Mouse (Mus musculus): ENCODE measurements at regions not wholly inside any gene's neighbourhood (a gene's known extent, or its start where the extent isn't known, plus 50 kb on each side); places are given as distances from the start of the nearest gene placed in this dataset.

GRCm38 (mm10) chr1:137330634-137331033, 370.4 kb upstream of the Nr5a2 start:
- DNase-seq (ENCODE audit: low read depth), result no peak

DNA sequence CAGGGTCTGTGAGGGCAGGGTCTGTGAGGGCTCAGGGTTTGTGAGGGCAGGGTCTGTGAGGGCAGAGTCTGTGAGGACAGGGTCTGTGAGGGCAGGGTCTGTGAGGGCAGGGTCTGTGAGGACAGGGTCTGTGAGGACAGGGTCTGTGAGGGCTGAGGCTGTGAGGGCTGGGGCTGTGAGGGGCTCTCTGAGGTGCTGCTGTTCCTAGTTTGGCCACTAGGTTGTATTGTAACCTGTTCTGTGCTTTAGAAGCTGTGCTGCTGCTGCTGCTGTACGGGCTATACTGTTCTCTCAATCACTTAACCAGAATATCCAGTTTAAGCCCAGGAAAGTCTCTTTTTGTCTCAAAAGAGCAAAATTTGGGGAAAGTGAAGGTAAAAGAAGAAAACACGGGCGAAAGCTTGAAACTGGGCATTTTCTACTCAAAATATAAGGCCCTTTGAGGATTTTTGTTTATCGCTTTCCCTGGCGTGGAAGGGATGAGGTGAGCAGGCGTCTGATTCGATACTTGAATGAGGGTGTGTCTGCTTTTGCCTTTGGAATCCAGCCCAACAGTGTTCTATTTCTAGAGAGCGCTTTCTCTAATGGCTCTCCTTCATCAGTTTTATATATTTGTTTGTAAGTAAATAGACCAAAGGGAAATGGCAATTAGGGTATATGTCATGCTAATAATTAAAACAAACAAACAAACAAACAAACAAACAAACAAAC, 363.8 kb upstream of the Nr5a2 start:
- DNase-seq (ENCODE audit: low read depth), result no peak

GRCm38 (mm10) chr1:137323035-137323680, 362.9 kb upstream of the Nr5a2 start:
- no peak for DNase-seq (ENCODE audit: low read depth)

DNA sequence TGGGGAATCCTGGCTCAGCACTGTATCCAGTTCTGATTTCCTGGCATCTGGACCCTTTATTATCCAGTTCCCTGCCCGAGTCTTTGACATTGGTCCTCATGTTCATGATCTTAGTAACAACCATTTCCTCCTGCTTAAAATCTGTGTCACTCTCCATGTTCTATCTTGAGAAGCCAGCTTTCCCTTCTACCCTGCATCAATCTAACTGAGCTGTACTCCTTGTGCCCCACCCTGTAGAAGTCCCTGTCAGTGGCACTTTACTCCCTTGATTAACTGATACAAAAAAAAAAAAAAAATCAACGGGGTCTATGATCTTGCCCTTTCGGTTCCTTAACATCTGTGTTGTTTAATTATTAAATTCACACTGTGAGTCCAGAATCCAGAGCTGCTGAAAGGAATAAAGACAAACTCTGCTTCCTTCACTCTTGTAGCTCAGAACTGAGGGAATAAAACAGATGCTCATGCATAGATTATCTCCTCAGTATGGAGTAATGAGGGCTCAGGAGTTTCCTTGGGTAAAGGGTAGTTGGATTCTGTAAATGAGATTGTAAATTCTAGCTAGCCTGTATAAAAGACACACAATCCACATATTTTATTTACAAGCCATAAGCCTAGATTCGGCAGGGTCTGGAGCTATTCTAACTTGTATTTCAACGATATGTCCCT, 342.6 kb upstream of the Nr5a2 start:
- no peak for DNase-seq (ENCODE audit: low read depth)

DNA sequence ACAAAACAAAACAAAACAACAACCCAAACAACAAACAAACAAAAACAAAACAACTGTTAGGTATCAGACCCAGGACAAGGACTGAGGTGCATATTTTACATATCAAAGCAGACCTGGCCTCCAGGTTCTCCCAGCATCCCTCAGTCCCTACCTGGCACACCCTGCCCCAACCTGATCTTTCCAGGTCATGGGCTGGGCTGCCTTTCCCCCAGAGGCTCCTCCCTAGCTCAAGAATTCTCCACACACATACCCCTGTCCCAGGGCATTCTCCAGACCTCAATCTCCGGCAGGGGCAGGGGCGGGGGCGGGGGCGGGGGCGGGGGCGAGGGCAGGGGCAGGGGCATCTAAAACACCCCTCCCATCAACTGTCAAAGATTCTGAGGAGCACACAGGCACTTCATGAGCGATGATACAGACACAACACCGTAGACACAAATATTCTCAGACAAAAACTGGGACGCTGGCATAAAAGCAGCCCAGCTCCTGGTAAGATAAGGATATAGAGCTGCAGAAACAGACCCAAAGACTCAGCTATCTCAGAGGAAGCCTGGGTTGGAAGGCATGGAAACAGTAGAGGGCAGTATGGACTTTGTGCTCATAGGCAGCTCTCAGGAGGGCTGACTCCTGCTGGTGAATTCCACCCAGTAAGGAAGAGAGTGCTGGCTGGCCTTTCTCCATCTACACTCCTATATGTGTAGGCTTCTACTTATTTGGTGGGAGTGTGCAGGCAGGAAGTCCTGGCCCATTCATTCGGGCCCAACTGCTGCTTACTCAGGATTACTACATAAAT, 337.7 kb upstream of the Nr5a2 start:
- no peak for DNase-seq (ENCODE audit: low read depth)

GRCm38 (mm10) chr1:137289456-137289855, 329.2 kb upstream of the Nr5a2 start:
- DNase-seq (ENCODE audit: low read depth), result no peak

DNA sequence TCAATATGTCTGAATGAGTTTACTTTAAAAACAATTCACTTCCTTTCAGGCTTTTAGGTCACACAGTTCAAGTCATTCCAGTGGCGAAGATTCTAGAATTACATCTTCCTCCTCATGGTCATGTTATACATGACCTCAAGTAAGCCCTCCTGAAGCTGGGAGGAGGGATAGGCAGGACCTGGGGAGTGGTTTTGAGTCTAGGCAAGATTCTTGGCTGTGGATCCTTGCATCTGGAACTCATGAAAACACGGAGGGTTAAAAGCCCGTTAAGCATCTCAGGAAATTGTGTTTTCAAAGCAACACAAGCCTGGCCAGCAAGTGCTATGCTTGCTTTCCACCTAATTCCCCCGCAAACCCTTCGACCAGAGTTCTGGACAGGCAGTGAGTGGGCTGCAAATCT, 323.0 kb upstream of the Nr5a2 start:
- no peak for DNase-seq (ENCODE audit: low read depth)

GRCm38 (mm10) chr1:137282457-137282856, 322.2 kb upstream of the Nr5a2 start:
- DNase-seq (ENCODE audit: low read depth), result no peak

GRCm38 (mm10) chr1:137280391-137281386, 320.4 kb upstream of the Nr5a2 start:
- no peak for DNase-seq (ENCODE audit: low read depth)

- no peak for DNase-seq (ENCODE audit: low read depth)
Measured at GRCm38 (mm10) chr1:137279981-137280380, 319.7 kb upstream of the Nr5a2 start.

DNA sequence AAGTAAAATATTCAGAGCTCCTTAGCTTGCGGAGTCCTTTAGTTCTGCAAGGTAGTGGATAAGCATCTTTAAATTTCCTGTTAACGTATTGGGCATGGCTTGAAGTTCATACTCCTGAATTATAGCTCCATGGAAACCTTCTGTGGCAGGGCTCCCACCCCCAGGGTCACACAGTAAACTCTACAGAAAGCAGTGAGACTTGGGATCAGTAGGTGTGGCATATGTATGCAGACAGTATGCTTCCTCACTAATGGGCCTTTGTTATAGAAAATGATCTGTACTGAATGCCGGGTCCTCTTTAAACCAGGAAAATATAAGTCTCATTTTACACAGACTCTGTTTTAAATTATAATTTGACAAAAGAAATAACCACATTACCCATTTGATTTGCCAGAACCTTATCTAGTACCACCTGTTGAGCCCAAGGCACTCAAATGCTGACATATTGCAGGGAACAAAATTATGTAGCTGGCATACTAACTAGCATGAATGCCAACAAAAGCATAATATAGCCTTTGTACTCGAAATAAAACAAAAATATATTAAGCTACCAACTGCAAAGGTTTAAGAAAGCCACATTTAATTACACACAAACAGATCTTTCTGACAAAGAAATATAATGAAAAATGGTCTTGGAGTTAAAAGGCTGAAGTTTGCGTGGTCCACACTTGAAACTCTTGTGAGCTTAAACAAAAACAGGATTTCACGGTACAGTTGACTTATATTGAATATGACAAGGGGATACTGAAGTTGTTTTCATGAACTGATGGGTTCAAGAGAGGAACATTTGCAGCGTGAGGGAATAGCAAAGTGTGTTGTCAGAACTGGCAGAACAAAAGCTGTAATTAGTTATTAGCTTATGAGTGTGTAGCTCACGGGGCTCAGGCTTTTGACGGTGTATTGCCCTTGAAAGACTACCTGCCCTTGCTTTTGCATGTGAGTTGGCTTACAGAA, 310.7 kb upstream of the Nr5a2 start:
- DNase-seq (ENCODE audit: low read depth), result no peak

DNA sequence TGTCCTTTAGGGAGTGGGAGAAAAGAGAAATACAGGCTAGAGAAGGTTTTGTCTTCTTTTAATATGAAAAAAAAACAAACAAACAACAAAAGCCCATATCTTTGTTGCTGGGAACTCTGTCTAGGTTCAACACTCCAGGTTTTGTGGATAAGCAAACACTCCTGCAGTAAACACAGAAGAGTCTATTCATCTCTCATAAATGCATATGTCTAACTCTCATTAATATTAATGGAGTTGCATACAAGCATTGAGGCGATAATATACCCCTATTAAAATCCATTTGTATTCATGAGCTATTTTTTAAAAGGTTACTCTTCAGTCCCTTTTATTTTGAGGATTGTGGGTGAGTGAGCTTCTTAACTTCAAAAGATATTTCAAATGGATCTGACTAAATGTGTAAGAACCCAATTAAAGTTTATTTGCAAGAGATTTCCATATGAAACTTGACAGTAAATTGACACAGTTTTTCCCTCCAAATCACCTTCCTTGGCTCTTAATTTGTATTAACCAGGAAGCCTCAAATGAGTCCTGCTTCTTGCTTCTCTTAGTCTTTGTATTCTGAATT, 302.6 kb upstream of the Nr5a2 start:
- no peak for DNase-seq (ENCODE audit: low read depth)

DNA sequence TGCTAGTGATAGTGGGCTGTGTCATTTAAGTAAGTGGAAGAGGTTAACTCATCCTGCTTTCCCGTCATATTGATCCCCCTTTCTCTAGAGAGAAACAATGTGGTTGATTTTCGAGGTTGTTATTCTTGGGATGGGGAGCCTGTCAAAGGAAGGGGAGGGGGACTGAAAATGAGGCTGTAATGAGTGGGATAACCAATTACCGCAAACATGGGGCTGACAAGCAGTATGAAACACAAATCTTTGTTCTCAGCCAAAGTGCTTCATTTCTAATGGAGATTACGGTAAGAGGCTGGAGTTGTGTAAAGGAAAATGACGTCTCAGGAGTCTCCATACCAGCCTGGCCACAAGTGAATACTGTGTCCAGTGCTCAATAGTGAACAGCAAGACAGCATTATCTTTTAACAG, 301.9 kb upstream of the Nr5a2 start:
- DNase-seq (ENCODE audit: low read depth), result no peak

DNA sequence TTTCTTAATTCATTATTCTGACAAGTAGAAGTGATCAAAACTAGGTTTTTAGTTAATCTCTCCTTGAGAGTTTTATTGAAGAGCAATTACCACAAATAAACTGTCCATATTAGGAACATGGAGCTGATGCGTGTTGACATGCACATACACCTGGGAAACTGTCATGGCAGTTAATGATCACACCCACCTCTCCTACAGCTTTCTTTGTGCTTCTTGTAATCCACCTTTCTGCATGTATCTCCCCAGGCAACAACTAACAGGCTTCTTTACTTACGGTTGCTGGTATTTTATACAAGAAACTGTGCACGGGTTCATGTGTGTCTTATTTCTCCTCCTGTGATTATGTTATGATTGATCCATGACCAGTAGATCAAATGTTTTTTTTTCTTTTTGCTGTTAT, 296.0 kb upstream of the Nr5a2 start:
- DNase-seq (ENCODE audit: low read depth), result no peak

- DNase-seq (ENCODE audit: low read depth), result no peak
Measured at GRCm38 (mm10) chr1:137255041-137255440, 294.8 kb upstream of the Nr5a2 start.

DNA sequence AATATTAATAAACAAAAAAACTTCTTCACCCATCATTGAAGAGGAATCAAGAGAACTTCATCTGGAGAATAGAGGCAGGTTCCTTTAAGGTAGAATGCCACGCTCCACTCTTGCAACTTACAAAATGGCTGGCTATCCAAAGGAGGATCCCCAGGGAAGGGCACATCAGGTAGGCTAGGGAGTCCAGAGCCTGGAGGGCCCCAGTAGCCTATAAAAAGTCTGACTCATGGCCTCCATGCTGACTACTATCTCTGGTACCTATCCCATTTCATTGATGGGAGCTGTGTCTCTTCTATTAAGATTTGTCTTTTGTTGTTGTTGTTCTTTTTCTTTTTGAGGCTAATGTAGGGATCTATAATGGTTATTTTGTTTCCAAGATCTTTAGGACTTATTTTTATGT, 294.4 kb upstream of the Nr5a2 start:
- DNase-seq (ENCODE audit: low read depth), result no peak

GRCm38 (mm10) chr1:137227098-137227485, 266.8 kb upstream of the Nr5a2 start:
- DNase-seq (ENCODE audit: low read depth), result no peak

DNA sequence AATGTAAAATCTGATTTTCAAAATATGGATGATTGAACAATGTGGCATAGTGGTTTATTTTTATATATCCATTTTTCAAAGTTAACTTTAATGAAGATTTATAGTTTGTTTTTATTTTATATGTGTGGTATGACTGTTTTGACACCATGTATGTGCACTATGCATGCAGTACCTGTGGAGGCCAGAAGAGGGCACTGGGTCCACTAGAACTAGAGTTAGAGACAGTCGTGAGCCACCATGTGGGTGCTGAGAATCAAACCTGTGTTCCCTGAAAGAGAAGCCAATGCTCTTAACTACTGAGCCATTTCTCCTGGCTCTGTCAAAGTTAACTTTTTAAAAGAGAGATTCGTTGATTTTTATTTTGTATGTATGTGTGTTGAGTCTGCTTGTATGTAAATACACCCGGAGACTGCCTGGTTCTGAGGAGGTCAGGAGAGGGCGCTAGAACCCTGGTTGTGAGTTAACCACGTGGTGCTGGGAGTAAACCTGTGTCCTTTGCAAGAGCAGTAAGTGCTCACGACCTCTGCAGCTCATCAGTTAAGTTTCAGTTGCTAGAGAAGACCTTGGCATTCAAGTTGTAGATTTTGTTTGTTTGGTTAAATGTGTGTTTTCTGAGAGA, 266.3 kb upstream of the Nr5a2 start:
- no peak for DNase-seq (ENCODE audit: low read depth)

GRCm38 (mm10) chr1:137225418-137225817, 265.2 kb upstream of the Nr5a2 start:
- no peak for DNase-seq (ENCODE audit: low read depth)

All from gonadal fat pad, adult 2 months (tissue).